ENCODE assay signal across 19 mouse cellular contexts in genomic region chr9:69621006-69621405, GRCm38 (mm10).
DNase-seq lines count a peak whose midpoint lies in the region; ATAC-seq and TF ChIP-seq lines count a peak whose summit lies in the region.
"Had no signal": no experiment of that assay in that cellular context is flagged by ENCODE, and none has a peak within 500 bp of the region (broad histone marks: within the 10 kb centered on the region; RNA-seq: fewer than 3 reads in every experiment).

No protein-coding gene starts in this region.

- TF ChIP-seq POLR2A in kidney, adult 2 months (IDR thresholded peaks at IDR 0.05; ENCODE audit: low read depth, low read length), result no peak

- H3K36me3 ChIP-seq in hindbrain, embryonic 11.5 days (ENCODE audit: control insufficient read depth, insufficient read depth, low read length), result no peaks in the 10 kb centered on the region
- H3K36me3 ChIP-seq in hindbrain, embryonic 12.5 days, result no peaks in the 10 kb centered on the region
- no peaks in the 10 kb centered on the region for H3K36me3 ChIP-seq in kidney, adult 2 months (ENCODE audit: control insufficient read depth, insufficient read depth, low read length)
- H3K36me3 ChIP-seq: G1E; heart, embryonic 13.5 days; hindbrain, embryonic 15.5 days had no signal

- no peak overlapping the region for H3K4me2 ChIP-seq in hindbrain, embryonic 11.5 days (replicated peaks; ENCODE audit: low read depth, low read length)
- H3K4me2 ChIP-seq in hindbrain, embryonic 12.5 days (replicated peaks), result no peak overlapping the region
- H3K4me2 ChIP-seq: forebrain, embryonic 13.5 days; heart, embryonic 13.5 days; hindbrain, embryonic 15.5 days had no signal

- H3K27ac ChIP-seq in hindbrain, embryonic 11.5 days (ENCODE audit: low read depth, low read length), result no peak overlapping the region
- no peak overlapping the region for H3K27ac ChIP-seq in hindbrain, embryonic 12.5 days
- no peak overlapping the region for H3K27ac ChIP-seq in kidney, adult 2 months (ENCODE audit: insufficient read depth, low read depth, low read length)
- H3K27ac ChIP-seq: forebrain, embryonic 13.5 days; heart, embryonic 13.5 days; hindbrain, embryonic 15.5 days had no signal

- no peak for TF ChIP-seq CTCF in kidney, adult 2 months (conservative IDR thresholded peaks at IDR 0.05; ENCODE audit: insufficient read depth, insufficient read length, low read depth, low read length)

- H3K27me3 ChIP-seq in hindbrain, embryonic 11.5 days (ENCODE audit: control insufficient read depth, insufficient read depth, low read length), result no peaks in the 10 kb centered on the region
- H3K27me3 ChIP-seq in hindbrain, embryonic 12.5 days, result no peaks in the 10 kb centered on the region
- no peaks in the 10 kb centered on the region for H3K27me3 ChIP-seq in kidney, adult 2 months (replicated peaks; ENCODE audit: control insufficient read depth, insufficient read depth, low read length)
- H3K27me3 ChIP-seq: heart, embryonic 13.5 days; hindbrain, embryonic 15.5 days had no signal

- peak; percentile 7 for DNase-seq in hindbrain, embryonic 11.5 days (ENCODE audit: low spot score)
- peak; percentile 19 for DNase-seq in testis, postnatal 10 days (ENCODE audit: low spot score)
- no peak for DNase-seq in testis, postnatal 14 days (ENCODE audit: low spot score)
- peak; percentile 17 for DNase-seq in embryo, embryonic 11 days
- DNase-seq in kidney, adult 2 months, result no peak
- DNase-seq: adrenal gland, postnatal 10 days; cerebellum, adult 11-12 months; cerebellum, adult 9-10 months; cerebellum, postnatal 25 days; gastrocnemius, postnatal 14 days; heart, postnatal 36 days had no signal

- WGBS in hindbrain, embryonic 11.5 days, result 52% methylated on average over 3 of the region's 3 CpGs
- WGBS in hindbrain, embryonic 12.5 days, result 60% methylated on average over 3 of the region's 3 CpGs
- WGBS in kidney, adult 2 months, result 70% methylated on average over 3 of the region's 3 CpGs

- H3K9ac ChIP-seq in hindbrain, embryonic 11.5 days (ENCODE audit: low read depth, low read length), result no peak overlapping the region
- H3K9ac ChIP-seq in hindbrain, embryonic 12.5 days, result no peak overlapping the region
- H3K9ac ChIP-seq: forebrain, embryonic 13.5 days; forebrain, postnatal 0 days; heart, embryonic 13.5 days; hindbrain, embryonic 15.5 days had no signal

- no peak overlapping the region for H3K4me3 ChIP-seq in hindbrain, embryonic 11.5 days (ENCODE audit: low read depth, low read length)
- H3K4me3 ChIP-seq in hindbrain, embryonic 12.5 days, result no peak overlapping the region
- H3K4me3 ChIP-seq in kidney, adult 2 months (ENCODE audit: insufficient read depth, low read depth, low read length), result no peak overlapping the region
- H3K4me3 ChIP-seq: forebrain, embryonic 13.5 days; heart, embryonic 13.5 days; hindbrain, embryonic 15.5 days had no signal

- no peaks in the 10 kb centered on the region for H3K9me3 ChIP-seq in hindbrain, embryonic 11.5 days (ENCODE audit: control insufficient read depth, low read length)
- no peaks in the 10 kb centered on the region for H3K9me3 ChIP-seq in hindbrain, embryonic 12.5 days (replicated peaks)
- H3K9me3 ChIP-seq: forebrain, embryonic 13.5 days; G1E; heart, embryonic 13.5 days; hindbrain, embryonic 15.5 days had no signal

- H3K4me1 ChIP-seq in hindbrain, embryonic 11.5 days (replicated peaks; ENCODE audit: control insufficient read depth, insufficient read depth, low read length), result no peaks in the 10 kb centered on the region
- no peaks in the 10 kb centered on the region for H3K4me1 ChIP-seq in hindbrain, embryonic 12.5 days
- no peaks in the 10 kb centered on the region for H3K4me1 ChIP-seq in kidney, adult 2 months (ENCODE audit: control insufficient read depth, insufficient read depth, low read length)
- H3K4me1 ChIP-seq: forebrain, embryonic 13.5 days; heart, embryonic 13.5 days; hindbrain, embryonic 15.5 days had no signal

- ATAC-seq in hindbrain, embryonic 11.5 days (ENCODE audit: low FRiP score), result no peak
- ATAC-seq in hindbrain, embryonic 12.5 days (ENCODE audit: low FRiP score), result no peak
- no peak for ATAC-seq in megakaryocyte progenitor cell, adult 5-6 weeks (replicated peaks; ENCODE audit: poor library complexity)
- ATAC-seq: forebrain, embryonic 13.5 days; forebrain, postnatal 0 days; intestine, embryonic 16.5 days had no signal

Comparison
In these comparisons a context has a peak if more than half of its experiments do, and no peak if none do; other contexts are left out.
1. DNase-seq: peak in hindbrain, embryonic 11.5 days (single experiment), testis, postnatal 10 days (single experiment) and embryo, embryonic 11 days (single experiment); none in testis, postnatal 14 days (single experiment) and kidney, adult 2 months (single experiment).